Mouse (Mus musculus): ENCODE measurements around the gene Map3k5.

DNA sequence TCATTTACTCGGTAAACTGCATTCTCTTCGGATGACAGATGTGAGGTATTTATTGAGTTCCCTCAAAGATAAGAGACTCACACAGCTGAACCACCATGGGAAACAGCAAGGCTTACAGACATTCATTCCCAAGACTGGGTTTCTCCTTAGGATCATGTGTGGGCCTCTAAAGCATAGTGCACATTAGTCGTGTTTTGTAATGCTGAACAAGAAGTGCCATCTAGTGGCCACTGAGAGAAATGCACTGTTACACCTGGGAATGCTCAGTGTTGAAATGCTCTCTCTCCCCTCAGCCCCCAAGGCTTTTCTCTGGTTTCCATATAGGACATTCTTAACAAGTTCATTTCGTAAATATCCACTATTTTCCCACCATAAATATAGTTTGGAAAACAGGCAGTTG lies 191.0 kb downstream of the Map3k5 start:
- TF ChIP-seq CTCF (IDR thresholded peaks at IDR 0.05) (peak; percentile 95), EP300 (IDR thresholded peaks at IDR 0.05) (no peak)
